Mouse (Mus musculus) brain, embryonic 14.5 days (tissue): Measurements from ENCODE around the gene Ctdspl.

ENCODE experiments used
- CTCF ChIP-seq: fragments of 200-500 bp; IDR thresholded peaks from 2 replicates; pipeline ENCODE4 v1.5.1; 2012; ENCODE audit warnings: inconsistent platforms, mild to moderate bottlenecking, moderate library complexity, borderline replicate concordance; ENCODE audit not compliant: insufficient read depth, insufficient read length; ENCODE audit errors: extremely low read depth
- POLR2A ChIP-seq: fragments of 200-500 bp; IDR thresholded peaks from 2 replicates; pipeline ENCODE4 v1.6.1; 2012; ENCODE audit warnings: mild to moderate bottlenecking, inconsistent platforms, borderline replicate concordance; ENCODE audit not compliant: poor library complexity, insufficient read depth, insufficient read length, severe bottlenecking; ENCODE audit errors: extremely low read depth

DNA sequence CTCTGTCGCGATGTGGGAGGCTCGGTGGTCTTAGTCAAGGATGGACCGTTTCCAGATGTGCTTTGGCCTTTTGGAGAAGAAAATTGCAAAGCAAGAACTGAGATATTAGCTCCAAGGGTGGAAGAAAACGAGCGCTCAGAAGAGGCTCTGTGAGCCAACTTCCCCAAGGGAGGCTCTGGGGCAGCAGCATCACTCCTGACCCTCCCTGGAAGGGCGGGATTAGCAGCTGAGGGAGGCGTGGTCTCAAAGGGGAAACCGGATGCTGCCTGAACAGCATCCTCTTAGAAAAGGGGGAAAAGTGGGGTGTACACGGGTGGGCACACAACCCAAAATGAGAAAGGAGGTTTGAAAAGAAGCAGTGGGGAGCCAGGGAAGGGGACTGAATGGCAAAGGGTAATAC is 23.8 kb downstream of the Ctdspl start:
- TF ChIP-seq CTCF (no peak), POLR2A (no peak)
